Mouse (Mus musculus): ENCODE data around the gene Rnf5. TPM values are rescaled to one million over a fixed set of nuclear protein-coding genes. Genes with fewer than 3 reads are reported as not detected.
A peak's percentile ranks its signal among the peaks of the same experiment; 100 is the strongest.

Rnf5 gene
- polyA plus RNA-seq, 1 experiment from 2014 or later, result 165 TPM

DNA sequence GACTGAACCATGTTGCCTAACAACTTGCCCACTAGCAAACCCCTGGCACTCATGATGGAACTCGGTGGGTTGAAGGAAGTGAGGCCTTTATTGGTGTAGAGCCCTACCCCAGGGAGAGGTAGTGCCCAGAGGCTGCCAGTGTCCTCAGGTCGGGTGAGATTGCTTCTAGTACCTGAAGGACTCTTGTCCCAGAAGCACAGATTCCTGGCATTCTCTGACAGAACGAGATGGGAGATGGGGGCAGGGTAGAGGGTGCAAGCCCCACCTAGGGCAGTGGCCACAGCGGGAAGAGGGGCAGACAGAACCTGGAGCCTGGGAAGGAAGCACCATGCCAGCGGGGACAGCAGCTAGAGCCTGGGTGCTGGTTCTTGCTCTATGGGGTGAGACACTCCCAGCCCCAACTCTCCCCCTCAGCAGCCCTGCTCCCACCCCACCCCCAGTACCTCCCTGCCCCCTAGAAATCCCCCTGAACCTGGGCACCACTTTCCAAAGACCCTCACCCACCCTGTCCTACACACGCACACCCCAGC, 5.9 kb downstream of the Rnf5 start, which contains the start of gene Ager:
Gene Ager (plus strand): TSS at position 297 of the 530 bp plus-strand sequence.
- H3K27me3 ChIP-seq (replicated peaks), result no peaks in the 10 kb centered on the region
- H3K4me3 ChIP-seq (replicated peaks), result no peak within 1 kb of the TSS
- H3K36me3 ChIP-seq, result peaks cover 28% of the 10 kb centered on the region
- H3K9me3 ChIP-seq, result no peaks in the 10 kb centered on the region
- no peak for ATAC-seq
- H3K4me2 ChIP-seq (replicated peaks), result peak within 1 kb of the TSS; percentile 29
- peak within 1 kb of the TSS; percentile 28; the same call in 1 of the 2 replicates for H3K9ac ChIP-seq
- peaks cover 55% of the 10 kb centered on the region for H3K4me1 ChIP-seq (replicated peaks)
- WGBS, result 20% methylated on average over 6 of the region's 6 CpGs
- H3K27ac ChIP-seq, result peak within 1 kb of the TSS; percentile 40; the same call in 1 of the 2 replicates

DNA sequence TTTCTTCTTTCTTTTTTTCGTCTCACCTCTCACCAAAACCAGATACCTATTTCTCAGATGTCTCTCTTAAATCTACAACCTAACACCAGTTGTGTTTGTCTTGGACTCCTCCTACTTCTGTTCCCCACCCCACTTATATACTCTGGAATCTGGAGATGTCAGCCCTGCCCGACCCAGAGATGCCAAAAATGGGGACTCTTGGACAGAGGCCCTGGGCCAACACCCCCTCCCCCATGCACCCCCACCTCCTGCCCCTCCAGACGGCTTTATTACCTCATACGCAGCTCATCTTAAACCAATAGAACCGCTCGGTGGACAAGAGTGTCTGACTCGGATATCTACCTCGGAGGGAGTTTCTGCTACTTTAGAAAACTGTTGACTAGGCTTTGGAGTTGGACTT, 7.4 kb downstream of the Rnf5 start:
- no peak overlapping the region for H3K27ac ChIP-seq
- H3K27me3 ChIP-seq (replicated peaks), result no peaks in the 10 kb centered on the region
- whole genome bisulfite sequencing, result 51% methylated on average over 8 of the region's 8 CpGs
- no peaks in the 10 kb centered on the region for H3K9me3 ChIP-seq
- H3K36me3 ChIP-seq, result peaks cover 23% of the 10 kb centered on the region
- no peak overlapping the region for H3K9ac ChIP-seq
- ATAC-seq, result no peak
- no peak overlapping the region for H3K4me3 ChIP-seq (replicated peaks)
- H3K4me2 ChIP-seq (replicated peaks), result no peak overlapping the region
- peaks cover 54% of the 10 kb centered on the region for H3K4me1 ChIP-seq (replicated peaks)

DNA sequence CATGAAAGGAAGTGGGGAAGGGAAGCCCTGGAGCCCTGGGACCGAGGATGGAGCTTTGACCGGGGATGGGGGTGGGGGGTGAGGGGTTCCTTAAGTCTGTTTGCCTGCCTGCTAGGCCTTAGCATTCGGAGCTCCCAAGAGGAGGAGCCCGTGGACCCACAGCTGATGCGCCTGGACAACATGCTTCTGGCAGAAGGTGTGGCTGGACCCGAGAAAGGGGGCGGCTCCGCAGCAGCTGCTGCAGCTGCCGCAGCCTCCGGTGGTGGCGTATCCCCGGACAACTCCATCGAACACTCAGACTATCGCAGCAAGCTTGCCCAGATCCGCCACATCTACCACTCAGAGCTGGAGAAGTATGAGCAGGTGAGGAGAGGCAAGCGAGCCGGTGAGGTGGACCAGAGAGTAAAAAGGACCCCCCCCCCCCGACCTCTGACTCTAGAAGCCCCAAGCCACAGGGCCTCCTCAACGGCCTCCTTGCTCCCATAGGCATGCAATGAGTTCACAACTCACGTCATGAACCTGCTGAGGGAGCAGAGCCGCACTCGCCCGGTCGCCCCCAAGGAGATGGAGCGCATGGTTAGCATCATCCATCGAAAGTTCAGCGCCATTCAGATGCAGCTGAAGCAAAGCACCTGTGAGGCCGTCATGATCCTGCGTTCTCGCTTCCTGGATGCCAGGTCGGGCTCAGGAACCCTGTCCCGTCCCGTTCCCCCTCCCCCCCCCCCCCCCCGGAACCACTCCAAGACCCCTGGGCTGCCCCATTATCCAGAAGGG, 9.6 kb downstream of the Rnf5 start:
- Histone ChIP-seq H3K9me3 (no peaks in the 10 kb centered on the region), H3K4me3 (replicated peaks) (peak overlapping the region; percentile 88), H3K27me3 (replicated peaks) (no peaks in the 10 kb centered on the region), H3K27ac (peak overlapping the region; percentile 97), H3K4me2 (replicated peaks) (peak overlapping the region; percentile 82), H3K36me3 (peaks cover 12% of the 10 kb centered on the region), H3K4me1 (replicated peaks) (peaks cover 67% of the 10 kb centered on the region), H3K9ac (peak overlapping the region; percentile 95)
- 40% methylated on average over 34 of the region's 34 CpGs for WGBS
- no peak for ATAC-seq

DNA sequence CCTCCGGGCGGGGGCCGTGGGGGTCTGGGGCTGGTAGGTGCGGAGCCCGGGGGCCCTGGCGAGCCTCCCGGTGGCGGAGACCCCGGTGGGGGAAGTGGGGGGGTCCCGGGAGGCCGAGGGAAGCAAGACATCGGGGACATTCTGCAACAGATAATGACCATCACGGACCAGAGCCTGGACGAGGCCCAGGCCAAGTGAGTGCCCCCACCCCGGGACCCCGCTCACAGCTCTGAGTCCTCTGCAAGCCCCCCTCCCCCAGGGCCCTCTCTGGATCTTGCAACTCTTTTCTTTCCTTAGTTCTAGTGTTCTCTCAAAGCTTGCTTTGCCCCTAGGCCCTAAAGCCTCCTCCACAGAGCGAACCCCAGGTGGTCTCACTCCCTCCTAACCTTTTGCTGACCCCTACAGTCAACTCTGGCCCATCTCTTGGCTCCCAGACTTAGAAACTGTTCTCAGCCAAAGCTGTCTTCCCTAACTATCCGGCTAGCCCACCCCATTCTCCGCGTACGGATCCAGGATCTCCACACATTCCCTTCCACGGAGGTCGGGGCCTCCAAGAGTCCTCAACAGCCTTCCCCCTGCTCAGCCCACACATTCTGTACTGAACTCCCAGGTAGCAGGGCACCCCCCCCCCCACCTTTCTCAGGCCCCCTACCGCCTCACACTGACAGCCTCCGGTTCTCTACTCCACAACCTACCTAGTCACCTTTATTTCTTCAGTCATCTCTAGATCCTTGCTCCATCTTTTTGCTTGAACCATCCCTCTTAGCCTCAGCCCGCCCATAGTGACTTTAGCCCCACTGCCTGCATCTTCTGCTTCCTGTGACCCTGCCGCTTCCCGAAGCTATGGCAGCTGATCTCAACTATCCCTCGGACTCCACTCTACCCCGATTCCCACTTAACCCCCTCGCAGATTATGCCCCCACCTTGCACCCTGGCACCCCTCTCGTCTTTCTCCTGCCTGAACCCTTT, 10.6 kb downstream of the Rnf5 start:
- H3K4me1 ChIP-seq (replicated peaks), result peaks cover 69% of the 10 kb centered on the region
- H3K27ac ChIP-seq, result peak overlapping the region; percentile 97
- ATAC-seq, result peak; percentile 7
- no peaks in the 10 kb centered on the region for H3K27me3 ChIP-seq (replicated peaks)
- 1% methylated on average over 29 of the region's 32 CpGs for WGBS
- peak overlapping the region; percentile 88 for H3K4me3 ChIP-seq (replicated peaks)
- H3K4me2 ChIP-seq (replicated peaks), result peak overlapping the region; percentile 82
- peaks cover 12% of the 10 kb centered on the region for H3K36me3 ChIP-seq
- H3K9me3 ChIP-seq, result no peaks in the 10 kb centered on the region
- H3K9ac ChIP-seq, result peak overlapping the region; percentile 95

DNA sequence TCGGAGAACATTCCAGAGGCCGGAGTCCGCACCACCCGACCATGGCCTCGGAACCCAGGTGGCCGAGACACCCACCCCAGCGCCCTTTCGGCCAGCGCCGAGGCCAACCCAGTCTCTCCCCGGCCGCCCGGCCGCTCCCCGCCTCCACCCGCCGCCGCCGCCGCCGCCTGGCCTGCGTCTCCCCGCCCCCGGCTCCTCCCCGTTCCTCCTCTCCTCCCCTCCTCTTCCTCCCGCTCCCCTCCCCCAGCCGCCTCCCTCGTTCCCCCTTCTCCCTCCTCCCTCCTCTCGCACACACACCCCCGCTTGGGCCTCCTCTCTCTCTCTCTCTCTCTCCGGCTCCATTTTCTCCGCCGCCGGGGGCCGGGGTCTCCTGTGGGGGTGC, 11.5 kb downstream of the Rnf5 start:
- Histone ChIP-seq H3K4me3 (replicated peaks) (peak overlapping the region; percentile 88), H3K27ac (peak overlapping the region; percentile 97), H3K36me3 (peaks cover 12% of the 10 kb centered on the region), H3K4me2 (replicated peaks) (peak overlapping the region; percentile 82), H3K9me3 (no peaks in the 10 kb centered on the region), H3K4me1 (replicated peaks) (peaks cover 64% of the 10 kb centered on the region), H3K27me3 (replicated peaks) (no peaks in the 10 kb centered on the region), H3K9ac (peak overlapping the region; percentile 95)
- under 1% methylated on average over 33 of the region's 35 CpGs for WGBS
- ATAC-seq, result peak; percentile 66

DNA sequence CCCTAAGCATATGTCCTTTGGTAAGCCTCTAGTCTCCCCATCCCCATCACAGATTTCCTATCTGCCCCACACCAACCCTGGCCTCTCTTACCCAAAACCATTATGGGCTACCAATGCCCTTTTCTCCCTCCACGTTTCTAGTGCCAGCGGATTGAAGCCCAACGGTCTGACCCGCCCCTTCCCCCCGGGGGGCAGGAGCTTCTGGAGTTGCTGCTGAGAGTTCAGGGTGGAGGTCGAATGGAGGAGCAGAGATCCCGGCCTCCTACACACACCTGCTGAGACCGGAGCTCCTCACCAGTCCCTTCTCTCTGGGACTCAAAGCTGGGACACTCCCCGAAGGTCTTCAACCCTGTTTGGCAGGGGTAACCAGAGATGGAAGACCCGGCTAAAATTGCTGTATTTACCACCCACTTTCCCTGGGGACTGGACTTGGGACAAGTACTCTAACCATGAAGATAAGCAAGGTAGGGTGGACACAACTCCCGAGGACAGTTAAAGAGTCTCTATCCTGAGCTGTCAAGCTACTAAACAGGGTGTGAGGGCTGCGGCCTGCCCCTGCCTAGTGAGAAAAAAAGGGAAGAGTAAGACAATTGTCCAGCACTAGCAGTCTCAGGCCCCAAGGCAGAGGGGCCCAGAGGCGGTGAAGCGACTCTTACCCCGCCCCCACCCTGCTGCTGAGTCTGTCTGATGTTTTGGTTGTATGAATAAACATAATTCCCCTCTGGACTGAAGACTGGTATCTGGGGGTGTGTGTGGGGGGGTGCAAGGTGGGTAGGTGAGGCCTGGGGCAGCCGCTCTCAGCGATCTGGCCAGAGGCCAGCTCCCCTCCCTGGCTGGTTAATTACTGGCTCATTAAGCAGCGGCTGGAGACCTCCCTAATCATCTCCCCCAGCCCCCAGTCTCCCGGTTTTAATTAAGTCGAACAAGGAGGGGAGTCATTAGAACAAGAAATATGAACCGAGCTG, 12.2 kb downstream of the Rnf5 start, which contains the start of gene Pbx2:
Gene Pbx2 (plus strand): TSS at position 238 of the 965 bp plus-strand sequence.
- peaks cover 64% of the 10 kb centered on the region for H3K4me1 ChIP-seq (replicated peaks)
- WGBS, result 5% methylated on average over 21 of the region's 21 CpGs
- H3K9ac ChIP-seq, result peak within 1 kb of the TSS; percentile 95

DNA sequence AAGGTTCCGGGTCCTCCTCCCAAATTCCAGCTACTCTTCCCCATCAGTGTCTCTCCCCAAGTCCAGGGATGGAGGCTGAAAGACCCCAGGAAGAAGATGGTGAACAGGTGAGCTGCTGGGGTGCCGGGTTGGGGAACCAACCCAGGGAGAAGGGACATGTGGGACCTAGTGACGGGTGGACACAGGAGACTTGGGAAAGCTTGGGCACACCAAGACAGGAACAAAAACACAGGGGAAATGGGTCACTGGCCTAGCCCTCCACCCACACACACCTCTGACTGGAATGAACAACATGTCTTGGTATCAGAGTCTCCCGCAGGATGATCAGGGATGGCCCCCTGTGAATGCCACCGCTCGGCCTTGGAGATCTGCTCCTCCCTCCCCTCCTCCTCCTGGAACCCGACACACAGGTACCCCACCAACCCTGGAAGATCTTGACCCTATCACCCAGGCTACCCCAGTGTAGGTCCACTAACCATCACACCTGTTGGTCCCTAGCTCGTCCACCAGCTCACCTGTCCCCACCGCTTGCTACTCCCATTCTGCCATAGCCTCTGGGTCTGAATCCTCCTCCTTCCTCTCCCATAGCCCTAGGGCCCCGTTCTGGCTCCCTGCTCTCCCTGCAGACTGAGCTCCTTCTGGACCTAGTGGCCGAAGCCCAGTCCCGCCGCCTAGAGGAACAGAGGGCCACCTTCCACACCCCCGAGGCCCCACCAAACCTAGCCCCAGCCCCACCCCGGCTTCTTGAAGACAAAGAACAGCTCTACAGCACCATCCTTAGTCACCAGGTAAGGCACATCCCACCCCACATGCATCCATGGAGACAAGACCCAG, 13.1 kb downstream of the Rnf5 start:
- Histone ChIP-seq H3K9me3 (no peaks in the 10 kb centered on the region), H3K4me2 (replicated peaks) (peak overlapping the region; percentile 82), H3K9ac (0 out of 2 replicates have a peak overlapping the region, but pooled peaks have one; percentile 17), H3K4me3 (replicated peaks) (peak overlapping the region; percentile 88; the same call in 1 of the 2 replicates), H3K4me1 (replicated peaks) (peaks cover 64% of the 10 kb centered on the region), H3K36me3 (peaks cover 7% of the 10 kb centered on the region), H3K27me3 (replicated peaks) (no peaks in the 10 kb centered on the region), H3K27ac (peak overlapping the region; percentile 97)
- 64% methylated on average over 15 of the region's 15 CpGs for WGBS
- no peak for ATAC-seq

More for the DNA sequence above, 12.2 kb downstream of the Rnf5 start, which contains the start of gene Pbx2:
- peaks cover 12% of the 10 kb centered on the region for H3K36me3 ChIP-seq
- no peaks in the 10 kb centered on the region for H3K27me3 ChIP-seq (replicated peaks)
- peak within 1 kb of the TSS; percentile 82 for H3K4me2 ChIP-seq (replicated peaks)
- peak within 1 kb of the TSS; percentile 97 for H3K27ac ChIP-seq
- no peaks in the 10 kb centered on the region for H3K9me3 ChIP-seq
- H3K4me3 ChIP-seq (replicated peaks), result peak within 1 kb of the TSS; percentile 88
- peak; percentile 5; the same call in 1 of the 2 replicates for ATAC-seq

DNA sequence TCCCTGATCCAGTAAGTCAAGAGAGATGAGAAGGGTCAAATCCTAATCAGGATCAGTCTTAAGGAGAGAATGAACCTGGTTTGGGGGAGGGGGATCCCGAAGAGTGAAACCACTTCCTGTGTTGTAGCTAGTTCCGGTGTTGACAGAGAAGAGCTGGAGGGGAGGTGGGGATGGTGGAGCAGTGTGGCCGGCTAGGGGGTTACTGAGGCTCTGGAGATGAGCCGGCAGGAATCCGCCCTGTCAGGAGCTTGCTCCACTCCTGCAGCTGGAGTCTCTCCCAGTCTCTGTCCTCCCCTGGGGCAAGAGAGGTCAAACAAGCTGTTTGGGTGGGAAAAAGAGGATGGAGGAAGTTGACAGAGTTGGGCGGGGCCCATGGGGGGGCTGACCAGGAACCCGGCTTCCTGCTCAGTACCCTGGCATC, 13.8 kb downstream of the Rnf5 start, which contains the start of gene Gpsm3:
Gene Gpsm3 (plus strand): TSS at position 126 of the 421 bp plus-strand sequence.
- no peaks in the 10 kb centered on the region for H3K36me3 ChIP-seq
- ATAC-seq, result no peak
- peak within 1 kb of the TSS; percentile 97 for H3K27ac ChIP-seq
- H3K9ac ChIP-seq, result peak within 1 kb of the TSS; percentile 17; the same call in 1 of the 2 replicates
- no peaks in the 10 kb centered on the region for H3K9me3 ChIP-seq
- H3K4me1 ChIP-seq (replicated peaks), result peaks cover 57% of the 10 kb centered on the region
- 11% methylated on average over 7 of the region's 7 CpGs for WGBS
- H3K27me3 ChIP-seq (replicated peaks), result no peaks in the 10 kb centered on the region
- peak within 1 kb of the TSS; percentile 88; the same call in 1 of the 2 replicates for H3K4me3 ChIP-seq (replicated peaks)
- H3K4me2 ChIP-seq (replicated peaks), result peak within 1 kb of the TSS; percentile 82

DNA sequence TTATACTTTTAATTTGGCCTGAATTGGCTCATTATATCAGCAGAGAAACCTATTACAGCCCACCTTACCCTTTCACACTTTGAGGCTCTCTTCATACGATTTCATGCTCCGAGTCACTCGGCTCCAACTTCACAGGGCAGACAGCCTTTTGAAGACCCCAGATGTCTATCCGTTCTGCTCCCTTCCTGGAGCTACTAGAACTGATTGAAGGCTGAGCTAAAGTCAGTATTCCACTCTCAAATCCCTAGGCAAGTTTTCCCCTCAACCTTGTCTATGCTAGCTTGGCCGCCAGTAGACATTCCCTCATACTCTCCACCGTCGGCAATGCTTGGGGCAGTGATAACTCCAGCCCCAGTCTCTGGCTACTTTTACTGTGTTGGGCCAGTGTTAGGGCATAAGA, 14.3 kb downstream of the Rnf5 start:
- 46% methylated on average over 7 of the region's 7 CpGs for WGBS
- no peak overlapping the region for H3K9ac ChIP-seq
- no peaks in the 10 kb centered on the region for H3K9me3 ChIP-seq
- peaks cover 53% of the 10 kb centered on the region for H3K4me1 ChIP-seq (replicated peaks)
- no peak overlapping the region for H3K4me3 ChIP-seq (replicated peaks)
- no peaks in the 10 kb centered on the region for H3K36me3 ChIP-seq
- no peak for ATAC-seq
- H3K27me3 ChIP-seq (replicated peaks), result no peaks in the 10 kb centered on the region
- H3K4me2 ChIP-seq (replicated peaks), result peak overlapping the region; percentile 82
- H3K27ac ChIP-seq, result peak overlapping the region; percentile 97

DNA sequence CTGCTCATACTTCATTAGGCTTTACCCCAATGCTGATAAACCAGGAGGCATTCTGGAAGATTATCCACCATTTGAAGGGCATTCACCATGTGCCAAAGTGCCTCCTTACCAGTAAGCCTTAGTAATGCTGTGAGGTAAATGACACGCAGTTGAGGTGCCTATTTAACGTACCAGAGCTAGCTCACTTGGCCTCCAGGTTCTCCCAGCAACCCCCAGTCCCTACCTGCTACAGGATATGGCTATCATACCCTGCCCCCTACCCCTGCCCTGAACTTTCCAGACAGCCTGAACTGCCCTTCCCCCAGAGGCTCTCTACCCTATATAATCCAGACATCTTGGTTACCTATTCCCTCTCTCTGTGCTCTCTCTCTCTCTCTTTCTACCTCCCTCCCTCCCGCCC, 14.7 kb downstream of the Rnf5 start:
- Histone ChIP-seq H3K27me3 (replicated peaks) (no peaks in the 10 kb centered on the region), H3K9ac (no peak overlapping the region), H3K9me3 (no peaks in the 10 kb centered on the region), H3K36me3 (no peaks in the 10 kb centered on the region), H3K4me2 (replicated peaks) (peak overlapping the region; percentile 82; the same call in 1 of the 2 replicates), H3K4me3 (replicated peaks) (no peak overlapping the region), H3K27ac (no peak overlapping the region), H3K4me1 (replicated peaks) (peaks cover 48% of the 10 kb centered on the region)
- WGBS, result 69% methylated on average over 3 of the region's 3 CpGs
- ATAC-seq, result no peak

All from intestine, embryonic 15.5 days (tissue).